Mouse (Mus musculus) olfactory bulb, adult 2 months (tissue): ENCODE results near the gene Mto1.

Source experiments
- CTCF ChIP-seq: fragments of 200-500 bp; IDR thresholded peaks from 2 replicates; pipeline ENCODE4 v1.5.1; 2012; ENCODE audit warnings: low read depth, mild to moderate bottlenecking, low read length, moderate library complexity; ENCODE audit not compliant: insufficient read depth
- POLR2A ChIP-seq: fragments of 200-500 bp; IDR thresholded peaks from 2 replicates; pipeline ENCODE4 v1.6.1; 2012; ENCODE audit warnings: mild to moderate bottlenecking, low read depth, low read length, moderate library complexity; ENCODE audit not compliant: insufficient read depth

GRCm38 (mm10) chr9:78439426-78439825 is 8.6 kb upstream of the Mto1 start:
- TF ChIP-seq POLR2A (no peak), CTCF (no peak)
